Mouse (Mus musculus) adipocyte (in vitro differentiated cells): ENCODE measurements around the gene Vmn2r102.

Source experiments
- DNase-seq: peaks from one replicate; pipeline ENCODE4 v3.0.0-alpha.2; 2016; ENCODE audit warnings: low spot score

Gene Vmn2r102

GRCm38 (mm10) chr17:19660028-19660427, at the start of gene Vmn2r102:
Gene Vmn2r102, plus strand, starts transcription at chr17:19660328.
- DNase-seq = no peak

DNA sequence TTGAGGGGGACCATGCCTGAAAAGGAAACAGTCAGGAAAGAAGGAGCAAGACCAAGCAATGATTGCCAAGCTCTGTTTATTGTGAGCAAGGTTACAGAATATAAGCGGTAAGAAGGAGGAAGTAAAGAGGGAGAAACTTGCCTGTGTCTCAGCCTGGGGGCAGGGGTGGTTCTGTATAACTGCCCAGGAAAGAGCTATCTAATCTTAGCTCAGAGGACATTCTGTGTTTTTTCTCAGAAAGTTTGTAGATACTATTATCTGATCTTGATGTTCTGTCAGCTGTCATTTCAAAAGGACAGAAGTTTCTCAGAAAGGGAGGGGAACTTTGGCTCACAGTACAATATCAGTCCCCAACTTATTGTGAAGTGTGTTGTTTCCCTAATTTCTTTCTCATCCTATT, 30.8 kb upstream of the Vmn2r102 start:
- no peak for DNase-seq

DNA sequence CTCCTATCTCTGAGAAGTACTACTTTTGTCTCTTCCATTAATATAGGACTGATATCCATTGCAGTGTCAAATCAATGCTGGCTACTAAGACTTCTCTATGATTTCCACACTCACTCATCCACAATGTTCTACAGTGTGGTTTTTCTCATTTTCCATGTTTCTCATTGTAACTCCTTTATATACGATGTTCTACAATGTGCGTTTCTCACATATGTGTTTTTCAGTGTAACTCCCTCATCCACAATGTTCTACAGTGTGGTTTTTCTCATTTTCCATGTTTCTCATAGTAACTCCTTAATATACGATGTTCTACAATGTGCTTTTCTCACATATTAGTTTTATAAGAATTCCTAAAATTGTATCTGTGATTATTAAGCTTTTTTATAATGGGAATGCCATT, 1.7 kb upstream of the Vmn2r102 start:
- DNase-seq = no peak

DNA sequence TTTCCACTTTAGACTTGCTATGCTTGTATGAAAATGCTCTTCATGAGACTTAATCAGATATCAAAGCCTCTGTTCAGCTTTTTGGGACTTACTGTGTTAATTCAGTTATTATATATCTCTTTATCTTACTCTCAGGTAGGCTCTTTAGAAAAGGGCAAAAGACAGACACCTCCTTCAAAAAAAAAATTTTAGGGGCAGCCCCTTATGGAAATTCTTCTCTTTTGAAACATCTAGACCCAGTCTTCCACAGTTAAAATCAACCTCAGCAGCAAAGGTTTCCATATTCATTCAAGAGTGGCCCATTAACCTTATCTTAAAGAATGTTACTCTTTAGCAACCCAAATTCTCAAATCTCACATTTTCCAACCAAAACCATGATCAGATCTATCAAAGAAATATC, 31.9 kb downstream of the Vmn2r102 start:
- no peak for DNase-seq
